Mouse (Mus musculus) monocyte, adult 5-6 weeks (primary cell): ENCODE measurements around the gene Rapgef1. TPM values are rescaled to one million over a fixed set of nuclear protein-coding genes. Genes with fewer than 3 reads are reported as not detected.
"Not testable (repeated sequence)": the region's sequence is repeated elsewhere in the genome, so short reads cannot be mapped to it uniquely, and the experiment has no call there.

Experiments used
- ATAC-seq: fragments of 153-309, 156-312 bp; replicated peaks from 2 replicates; pipeline ENCODE4 v1.8.0; 2017; ENCODE audit warnings: mild to moderate bottlenecking; ENCODE audit not compliant: low TSS enrichment, insufficient number of reproducible peaks, severe bottlenecking, poor library complexity, low FRiP score
- total RNA-seq: library from RNA; stranded (forward); fragments of 200-1000, 200-491, 200-594 nt; gene quantifications from 3 replicates; pipeline ENCODE4 v1.2.3, GENCODE M21; 2017

The Rapgef1 gene
- total RNA-seq, 1 experiment from 2014 or later = 62.3 TPM

DNA sequence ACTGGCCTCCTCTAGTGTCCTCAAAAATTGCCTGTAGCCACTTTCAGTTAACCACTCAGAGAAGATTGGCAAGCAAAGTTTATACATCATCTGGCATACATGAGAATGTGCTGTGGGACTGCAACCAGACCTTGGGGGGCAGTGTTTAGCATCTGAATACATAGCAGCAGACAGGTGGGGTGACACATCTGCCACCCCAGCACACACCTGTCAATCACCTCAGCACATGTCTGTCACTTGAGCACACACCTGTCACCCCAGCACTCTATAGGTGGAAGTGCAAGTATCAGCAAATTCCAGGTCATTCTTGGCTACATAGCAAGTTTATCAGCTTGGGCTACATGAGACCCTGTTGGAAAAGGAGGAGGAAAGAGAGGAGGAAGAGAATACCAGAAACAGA lies 136.2 kb downstream of the Rapgef1 start:
- ATAC-seq = no peak

DNA sequence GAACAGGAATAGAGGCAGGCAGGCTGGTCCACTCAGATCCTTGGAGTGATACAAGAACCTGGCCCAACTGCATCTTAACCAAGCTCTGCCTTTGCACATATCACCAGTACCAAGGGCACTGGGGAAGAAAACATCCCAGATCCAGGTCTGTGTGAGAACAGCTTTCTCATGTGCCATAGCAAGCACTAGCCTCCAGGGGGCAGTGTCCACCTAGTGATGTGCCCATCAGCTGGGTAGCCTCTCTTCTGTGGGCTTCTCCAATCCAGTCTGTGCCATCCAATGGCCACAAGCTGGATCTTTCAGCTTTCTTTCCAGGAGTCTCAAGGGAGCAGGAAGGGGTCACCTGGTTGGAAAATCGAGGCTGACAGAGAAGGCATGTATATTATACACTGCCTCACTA lies 145.3 kb downstream of the Rapgef1 start:
- ATAC-seq = peak; percentile 88

- ATAC-seq = no peak
Observed at GRCm38 (mm10) chr2:29767976-29768709, 148.6 kb downstream of the Rapgef1 start.

DNA sequence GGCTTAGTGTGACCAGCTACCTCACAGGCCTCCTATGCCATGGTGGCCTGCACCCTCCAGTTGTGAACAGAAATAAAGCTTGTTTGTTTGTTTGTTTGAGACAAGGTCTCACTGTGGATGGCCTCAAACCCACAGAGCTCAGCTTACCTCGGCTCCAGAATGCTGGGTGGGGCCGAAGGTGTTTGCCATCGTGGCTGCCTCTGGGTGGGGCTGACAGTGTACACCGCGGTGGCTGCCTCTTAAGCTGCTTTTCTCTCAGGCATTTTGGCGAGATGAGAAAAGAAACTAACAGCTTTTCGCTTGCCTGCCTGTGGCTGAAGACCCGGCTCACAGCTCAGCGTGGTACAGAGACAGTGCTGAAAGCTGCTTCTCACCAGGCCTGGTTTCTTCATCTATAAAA lies 149.4 kb downstream of the Rapgef1 start:
- no peak for ATAC-seq

DNA sequence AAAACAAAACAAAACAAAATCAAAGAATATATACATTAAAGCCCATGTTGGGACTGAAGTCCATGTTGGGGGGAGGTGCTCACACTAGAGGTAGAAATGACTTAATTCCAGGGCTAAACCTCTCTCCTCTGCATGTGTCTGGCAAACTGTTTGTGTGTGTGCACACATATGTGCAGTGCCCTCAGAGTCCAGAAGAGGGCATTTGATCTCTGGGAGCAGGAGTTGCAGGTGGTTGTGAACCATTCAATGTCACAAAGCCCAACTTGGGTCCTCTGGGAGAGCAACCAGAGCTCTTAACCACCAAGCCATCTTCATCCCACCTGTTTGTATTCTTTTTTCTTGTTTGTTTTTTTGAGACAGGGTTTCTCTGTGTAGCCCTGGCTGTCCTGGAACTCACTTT lies 150.6 kb downstream of the Rapgef1 start:
- ATAC-seq = no peak

- peak; percentile 92 for ATAC-seq
Observed at GRCm38 (mm10) chr2:29771611-29772461, 152.3 kb downstream of the Rapgef1 start.

DNA sequence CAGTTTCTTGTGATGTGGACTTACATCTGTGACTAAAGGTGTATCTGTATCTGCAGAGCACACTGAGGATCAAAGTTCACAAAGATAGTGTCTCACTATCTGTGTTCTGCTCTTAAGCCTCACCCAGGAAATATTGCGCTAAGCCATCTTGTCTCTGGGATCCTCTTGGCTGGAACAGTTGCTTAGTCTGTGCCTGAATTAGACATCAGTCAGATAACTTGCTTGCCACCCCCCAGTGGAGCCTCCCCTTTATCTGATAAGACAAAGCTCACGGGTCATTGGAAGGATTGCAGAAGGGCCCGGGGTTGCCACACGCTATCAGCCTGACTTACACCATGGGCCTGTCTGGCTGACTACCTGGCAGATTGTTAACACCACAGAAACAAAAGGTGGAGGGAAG lies 153.8 kb downstream of the Rapgef1 start:
- ATAC-seq = no peak

GRCm38 (mm10) chr2:29781256-29781655 lies 161.7 kb downstream of the Rapgef1 start:
- not testable (repeated sequence) for ATAC-seq

- no peak for ATAC-seq
Observed at GRCm38 (mm10) chr2:29784290-29784689, 164.8 kb downstream of the Rapgef1 start.

DNA sequence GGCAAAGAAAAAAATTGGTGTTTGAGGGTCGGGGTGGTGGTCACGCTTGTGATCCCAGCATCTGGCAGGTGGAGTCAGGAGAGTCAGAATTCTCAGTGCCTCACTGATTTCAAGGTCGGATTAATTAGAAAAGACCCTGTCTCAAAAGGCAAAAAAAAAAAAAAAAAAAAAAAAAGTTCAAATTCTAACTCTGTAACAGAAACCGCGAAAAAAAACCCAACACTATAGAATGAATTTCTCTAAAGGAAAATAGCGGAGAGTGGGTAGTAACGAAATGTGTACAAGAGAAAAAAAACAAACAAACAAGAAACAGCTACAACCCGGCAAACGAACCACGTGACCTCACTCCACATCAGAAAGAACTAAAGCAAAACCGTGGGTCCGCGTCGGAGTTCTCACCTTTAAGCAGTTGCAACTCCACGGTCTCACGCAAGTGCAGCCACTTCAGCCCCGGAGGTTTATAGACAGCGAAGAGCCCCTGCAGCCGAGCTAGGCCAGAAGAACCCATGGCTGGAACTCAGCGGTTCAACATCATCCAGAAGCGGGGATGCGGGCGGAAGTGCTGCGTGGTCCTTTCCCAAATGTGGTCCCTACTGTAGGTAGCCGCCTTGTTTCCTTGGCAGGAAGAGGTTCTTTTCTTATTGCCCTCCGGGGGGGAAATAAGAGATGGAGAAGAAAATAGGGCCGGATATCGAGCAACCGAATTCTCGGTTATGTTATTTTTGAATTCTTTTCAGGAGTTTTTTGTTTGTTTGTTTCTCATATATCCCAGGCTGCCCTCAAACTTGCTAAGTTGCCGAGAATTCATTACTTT lies 167.8 kb downstream of the Rapgef1 start, which contains the start of gene Coq4:
Coq4 (plus strand) TSS at position 390 of the 814 bp plus-strand sequence.
- ATAC-seq = peak; percentile 92

GRCm38 (mm10) chr2:29787937-29788681 lies 168.6 kb downstream of the Rapgef1 start, which contains the start of gene Trub2:
Gene Trub2, minus strand, starts transcription at chr2:29788502.
- peak; percentile 85 for ATAC-seq

Other genes with a start within 250 kb of the Rapgef1 start
- 0.68 TPM in 1 of 3 replicates, not detected in the others for gene Gm13420, start 132.0 kb downstream of the Rapgef1 start, total RNA-seq
- gene Gm13547, start 139.6 kb downstream of the Rapgef1 start, total RNA-seq = 3.0 TPM in 1 of 3 replicates, not detected in the others
- 1.8 to 11.1 TPM in 2 of 3 replicates, not detected in the other for gene Coq4, start 167.8 kb downstream of the Rapgef1 start, total RNA-seq
- 17.7 to 41.0 TPM (median 28.7 TPM) in 3 replicates for gene Trub2, start 168.8 kb downstream of the Rapgef1 start, total RNA-seq
- gene Slc27a4, start 182.9 kb downstream of the Rapgef1 start, total RNA-seq = 7.7 to 10.9 TPM (median 8.0 TPM) in 3 replicates
- 13.8 to 26.9 TPM (median 23.8 TPM) in 3 replicates for gene Urm1, start 200.4 kb downstream of the Rapgef1 start, total RNA-seq
- 1.2 to 9.8 TPM (median 3.1 TPM) in 3 replicates for gene Cercam, start 249.4 kb downstream of the Rapgef1 start, total RNA-seq